Mouse (Mus musculus) WW6 (cell line): ENCODE results near the gene Tbcd.
"Not testable (repeated sequence)": the region's sequence is repeated elsewhere in the genome, so short reads cannot be mapped to it uniquely, and the experiment has no call there.

Experiments
- DNase-seq: peaks from one replicate; pipeline ENCODE4 v3.0.0-alpha.2; 2013; ENCODE audit warnings: low read depth, low spot score

The Tbcd gene

DNA sequence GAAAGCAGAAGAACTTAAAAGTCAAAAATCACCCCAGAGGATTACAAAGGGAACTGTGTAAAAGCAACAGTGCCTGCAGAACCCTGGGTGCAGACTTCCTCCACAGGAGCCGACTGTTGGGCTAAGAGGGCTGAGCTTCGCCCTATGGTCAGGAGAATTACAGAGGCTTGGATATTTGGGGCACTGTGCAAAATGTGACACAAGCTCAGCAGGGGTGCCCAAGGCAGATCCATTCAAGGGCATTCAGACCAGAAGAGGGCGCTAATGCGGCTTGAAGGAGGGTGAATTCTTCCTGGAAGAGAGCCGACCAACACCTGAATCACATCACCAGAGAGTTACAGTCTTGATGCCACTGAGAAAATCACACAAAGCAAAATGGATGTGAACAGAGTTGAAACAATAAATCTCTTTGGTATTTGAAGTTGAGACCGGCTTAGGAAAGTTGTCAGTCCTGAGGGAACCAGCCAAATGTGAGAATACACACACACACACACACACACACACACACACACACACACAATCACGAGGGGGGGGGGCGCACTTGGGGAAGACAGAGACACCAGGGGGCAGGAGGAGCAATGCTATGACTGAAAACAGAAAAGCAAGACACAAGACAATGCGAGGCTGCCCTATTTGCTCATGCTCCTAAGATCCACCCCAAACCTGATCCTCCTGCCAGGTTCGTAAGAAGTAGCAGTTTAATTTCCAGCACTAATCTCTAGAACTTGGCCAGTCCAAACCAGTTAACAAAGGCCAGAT lies 201.0 kb downstream of the Tbcd start:
- DNase-seq, result peak; percentile 67

DNA sequence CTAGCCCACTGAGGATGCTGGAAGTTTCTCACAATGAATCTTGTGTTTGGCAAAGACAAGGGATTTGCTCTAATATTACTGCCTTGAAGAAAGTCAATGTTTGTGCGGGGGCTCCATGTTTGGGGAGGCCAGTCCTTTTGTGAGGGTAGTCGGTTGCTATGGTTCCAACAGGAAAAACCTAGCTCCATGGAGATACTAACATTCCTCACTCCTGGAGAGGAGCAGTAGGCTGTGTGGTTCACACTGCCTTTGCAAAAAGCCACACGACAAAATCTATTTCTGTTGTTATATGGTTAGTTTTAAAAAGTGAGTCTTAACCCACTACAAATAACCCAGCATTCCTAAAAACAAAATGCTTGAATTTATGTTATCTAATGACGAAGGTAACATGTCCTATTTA lies 201.9 kb downstream of the Tbcd start:
- no peak for DNase-seq

GRCm38 (mm10) chr11:121654406-121654945 lies 202.7 kb downstream of the Tbcd start:
- no peak for DNase-seq

DNA sequence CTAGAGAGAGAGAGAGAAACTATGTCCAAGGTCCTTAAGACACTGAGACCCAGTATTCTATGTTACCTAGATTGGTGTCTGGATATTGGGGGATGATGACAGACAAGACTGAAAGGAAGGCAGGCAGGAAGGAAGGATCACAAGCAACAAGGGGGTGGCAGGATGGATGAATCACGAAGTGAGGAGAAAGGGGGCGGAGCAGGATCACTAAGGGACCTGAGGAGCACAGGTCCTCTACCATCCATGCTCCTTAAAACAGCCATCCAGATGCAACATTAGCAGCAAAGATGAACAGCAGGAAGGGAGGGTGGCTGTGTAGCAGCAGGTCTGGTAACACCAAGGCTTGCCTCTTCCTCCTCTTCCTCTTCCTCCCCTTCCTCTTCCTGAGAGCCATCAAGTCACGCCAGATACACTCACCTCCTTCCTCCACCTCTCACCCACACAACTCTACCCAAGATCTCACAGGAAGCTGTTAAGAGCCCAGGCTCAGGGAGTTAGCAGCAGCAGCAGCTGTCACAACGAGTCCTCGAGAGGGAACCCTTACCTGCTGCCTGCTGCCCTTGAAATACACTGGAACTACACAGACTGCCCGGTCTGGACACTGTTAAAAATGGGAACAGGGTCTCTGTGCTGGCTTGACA lies 203.5 kb downstream of the Tbcd start:
- DNase-seq, result no peak

DNA sequence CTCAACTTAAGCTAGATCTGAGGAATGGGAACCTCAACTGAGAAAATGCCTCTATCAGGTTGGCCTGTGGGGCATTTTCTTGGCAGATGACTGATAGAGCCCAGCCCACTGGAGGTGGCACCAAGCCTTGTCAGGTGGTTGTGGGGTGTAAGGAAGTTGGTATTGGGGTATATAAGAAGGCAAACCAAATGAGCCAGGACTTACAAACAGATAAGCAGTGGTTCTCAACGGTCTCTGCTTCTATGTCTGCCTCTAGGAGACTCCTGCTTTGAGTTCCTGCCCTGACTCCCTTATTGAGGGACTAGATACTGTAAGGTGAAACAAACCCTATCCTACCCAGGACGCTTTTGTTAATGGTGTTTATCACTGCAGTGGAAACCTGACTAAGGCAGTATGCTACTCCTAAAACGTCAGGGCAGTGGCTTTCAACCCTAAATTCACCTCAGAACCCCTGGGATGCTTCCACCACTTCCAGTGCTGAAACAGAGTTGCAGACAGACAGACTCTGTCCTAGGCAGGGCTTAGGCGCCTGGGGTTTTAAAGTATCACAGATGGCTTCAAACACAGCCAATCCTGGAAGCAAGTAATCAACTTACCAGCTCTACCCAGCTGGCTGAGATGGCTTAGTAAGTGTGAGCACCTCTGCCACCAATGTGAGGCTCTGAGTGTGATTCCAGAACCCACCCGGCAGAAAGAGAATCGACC lies 204.2 kb downstream of the Tbcd start:
- no peak for DNase-seq

GRCm38 (mm10) chr11:121658151-121658550 lies 206.4 kb downstream of the Tbcd start:
- DNase-seq, result no peak

GRCm38 (mm10) chr11:121660604-121661003 lies 208.9 kb downstream of the Tbcd start:
- not testable (repeated sequence) for DNase-seq

DNA sequence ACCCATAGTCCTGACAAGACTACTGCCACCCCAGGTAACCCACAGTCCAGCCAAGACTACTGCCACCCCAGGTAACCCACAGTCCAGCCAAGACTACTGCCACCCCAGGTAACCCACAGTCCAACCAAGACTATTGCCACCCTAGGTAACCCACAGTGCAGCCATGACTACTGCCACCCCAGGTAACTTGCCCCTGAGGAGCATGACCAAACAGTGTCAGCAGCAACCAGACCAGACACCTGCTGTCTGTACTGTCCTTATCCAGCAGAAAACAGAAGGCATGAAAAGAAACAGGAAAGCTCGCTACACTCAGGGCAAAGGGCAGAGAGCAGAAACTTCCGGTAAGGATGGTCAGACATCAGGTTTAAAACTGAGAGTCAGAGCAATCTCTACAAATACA lies 209.4 kb downstream of the Tbcd start:
- no peak for DNase-seq
